Mouse (Mus musculus): ENCODE results near the gene Lpcat3. TPM values are rescaled to one million over a fixed set of nuclear protein-coding genes. Genes with fewer than 3 reads are reported as not detected.

Lpcat3 gene
- total RNA-seq, 4 experiments from 2014 or later: 24.1 to 38.4 (median 31.4) TPM

- no peak for DNase-seq (ENCODE audit: low spot score in 2 of 2)
These were observed 41.0 kb downstream of the Lpcat3 start for GRCm38 (mm10) chr6:124703789-124704188.

DNA sequence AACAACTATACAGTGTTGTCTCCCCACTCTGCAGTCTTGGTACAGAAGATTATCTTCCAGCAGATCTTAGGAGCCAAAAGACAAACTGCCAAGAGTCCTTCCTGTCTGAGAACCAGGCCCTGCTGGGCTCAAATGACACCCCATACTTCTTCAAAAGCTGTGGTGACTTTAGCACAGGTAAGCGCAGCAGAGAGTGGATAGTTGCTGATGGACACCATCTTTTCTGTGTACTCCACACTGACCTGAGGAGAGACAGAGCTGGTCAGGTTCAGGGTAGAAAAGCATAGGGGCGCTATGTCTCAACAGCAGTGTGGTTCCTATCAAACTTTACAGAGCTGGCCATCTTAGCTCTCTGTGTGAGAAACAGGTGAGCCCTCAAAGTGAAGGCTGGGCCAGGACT lies 41.6 kb downstream of the Lpcat3 start:
- no peak for DNase-seq (ENCODE audit: low spot score in 2 of 2)

GRCm38 (mm10) chr6:124706061-124706627 lies 43.3 kb downstream of the Lpcat3 start:
- DNase-seq (ENCODE audit: low spot score in 2 of 2): no peak

DNA sequence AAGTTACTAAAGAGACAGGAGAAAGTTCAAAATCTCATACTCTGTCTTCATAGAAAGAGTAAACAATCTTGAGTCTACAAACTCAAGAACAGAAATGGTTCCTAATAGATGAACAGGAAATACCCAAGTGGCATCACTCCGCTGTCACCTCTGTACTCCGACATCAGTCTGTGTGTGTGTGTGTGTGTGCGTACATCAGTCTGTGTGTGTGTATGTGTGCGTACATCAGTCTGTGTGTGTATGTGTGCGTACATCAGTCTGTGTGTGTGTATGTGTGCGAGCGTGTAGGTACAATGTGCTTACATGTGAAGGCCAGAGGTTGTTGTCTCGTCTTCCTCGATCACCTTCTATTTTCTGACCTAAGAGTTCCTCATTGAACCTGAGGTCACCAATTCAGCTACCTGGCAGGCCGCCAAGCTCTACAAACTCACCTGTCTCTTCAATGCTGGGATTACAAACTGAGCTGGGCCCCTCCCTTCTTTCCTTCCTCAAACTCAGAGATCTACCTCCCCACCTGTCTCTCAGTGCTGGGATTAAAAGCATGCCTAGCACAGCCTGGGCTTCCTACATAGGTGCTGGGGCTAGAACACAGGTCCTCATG lies 45.6 kb downstream of the Lpcat3 start:
- no peak for DNase-seq (ENCODE audit: low spot score in 2 of 2)

- DNase-seq (ENCODE audit: low spot score in 2 of 2): peak; percentile 96
These were observed 49.3 kb downstream of the Lpcat3 start, which contains the start of the genes Emg1 and Phb2 for GRCm38 (mm10) chr6:124711824-124712782. Gene Emg1, minus strand, starts transcription at chr6:124712178. Gene Phb2, plus strand, starts transcription at chr6:124712336.

DNA sequence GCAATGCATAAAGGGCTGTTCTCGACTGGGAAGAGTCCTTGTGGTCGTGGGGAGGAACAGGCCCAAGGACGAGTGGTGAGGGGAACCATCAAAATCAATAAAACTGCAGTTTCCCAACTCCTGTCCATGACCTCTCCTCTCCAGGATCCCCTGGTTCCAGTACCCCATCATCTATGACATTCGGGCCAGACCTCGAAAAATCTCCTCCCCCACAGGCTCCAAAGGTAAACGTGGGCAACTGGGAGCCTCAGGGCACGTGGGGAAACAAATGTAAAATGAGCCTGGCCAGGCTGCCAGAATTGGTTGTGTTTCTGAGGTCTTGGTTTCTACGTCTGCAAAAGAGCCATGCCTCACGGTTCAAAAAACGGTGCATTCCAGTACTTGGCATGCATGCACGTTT lies 50.1 kb downstream of the Lpcat3 start:
- no peak for DNase-seq (ENCODE audit: low spot score in 2 of 2)

DNA sequence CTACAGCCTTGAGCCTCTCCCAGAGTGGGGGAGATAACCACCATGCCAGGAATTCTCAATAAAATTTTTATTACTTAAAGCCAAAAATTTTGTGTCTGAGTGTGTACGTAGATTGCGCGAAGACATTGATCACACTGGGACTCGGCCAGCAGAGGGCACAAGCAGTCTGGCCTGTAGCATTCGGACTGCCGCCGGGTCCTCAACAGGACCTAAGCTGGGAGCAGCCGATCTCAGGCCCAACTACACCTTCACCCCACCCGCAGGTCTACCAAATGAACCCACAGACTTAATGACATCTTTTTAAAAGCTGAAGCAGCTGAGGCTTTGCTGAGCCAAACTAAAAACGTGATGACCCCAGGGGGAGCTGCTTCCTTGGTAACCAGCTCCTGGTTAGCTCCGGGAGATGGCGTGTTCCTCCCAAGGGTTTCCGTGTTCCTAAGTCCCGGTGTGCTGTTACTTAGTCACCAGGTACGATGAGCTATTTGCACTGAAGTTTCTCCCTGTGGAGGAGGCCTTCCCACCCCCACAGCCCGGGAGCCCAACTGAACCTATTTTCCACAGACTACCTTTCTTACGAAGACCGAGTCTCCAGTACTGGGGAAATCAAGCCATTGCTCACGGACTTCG lies 54.1 kb downstream of the Lpcat3 start:
- no peak for DNase-seq (ENCODE audit: low spot score in 2 of 2)

DNA sequence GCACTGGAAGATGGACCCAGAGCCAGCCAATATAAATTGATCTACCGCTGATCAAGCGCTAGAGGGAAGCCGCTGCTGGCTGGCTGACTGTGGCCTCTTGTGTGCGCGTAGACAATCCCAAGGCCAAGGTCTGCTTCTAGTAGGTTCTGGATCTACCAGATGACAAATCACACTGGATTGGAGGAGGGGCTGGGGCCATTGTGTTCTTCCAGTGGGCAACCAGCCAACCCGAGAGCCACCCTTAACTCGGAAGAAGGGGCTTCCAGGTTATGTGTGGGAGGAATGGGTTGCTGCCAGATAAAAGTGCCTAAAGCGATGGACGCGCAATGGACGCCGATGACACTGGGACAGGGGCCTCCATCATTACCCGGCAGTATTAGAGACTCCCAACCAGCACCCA lies 55.1 kb downstream of the Lpcat3 start:
- DNase-seq (ENCODE audit: low spot score in 2 of 2): no peak

GRCm38 (mm10) chr6:124718703-124719102 lies 55.9 kb downstream of the Lpcat3 start:
- no peak for DNase-seq (ENCODE audit: low spot score in 2 of 2)

DNA sequence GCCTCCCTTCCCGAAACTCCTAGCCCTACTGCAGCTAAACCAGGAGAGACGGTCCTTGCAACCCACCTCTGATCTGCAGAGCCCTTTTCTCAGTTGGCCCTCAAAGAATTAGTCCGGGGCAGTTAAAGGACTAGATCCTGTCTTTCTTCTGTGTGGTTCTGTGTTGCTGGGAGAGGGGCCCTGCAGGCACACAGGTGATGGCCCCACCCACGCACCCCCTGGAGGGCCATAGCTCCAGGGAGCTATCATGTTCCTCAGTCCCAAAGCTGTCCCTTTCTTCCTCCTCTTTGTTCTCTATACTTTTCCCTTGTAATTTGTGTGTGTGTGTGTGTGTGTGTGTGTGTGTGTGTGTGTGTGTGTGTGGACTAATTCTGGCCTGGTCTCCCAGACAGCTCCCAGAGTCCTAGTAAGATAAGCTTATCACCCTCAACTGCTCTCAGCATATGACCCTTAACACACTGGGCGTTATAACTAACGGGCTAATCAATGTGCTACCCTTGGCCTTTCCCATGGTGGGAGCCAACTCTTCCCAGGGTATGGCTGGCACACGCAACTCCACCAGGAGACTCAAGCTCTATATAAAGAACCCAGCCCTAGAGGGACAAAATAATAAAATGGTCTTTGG lies 56.6 kb downstream of the Lpcat3 start:
- DNase-seq (ENCODE audit: low spot score in 2 of 2): no peak

DNA sequence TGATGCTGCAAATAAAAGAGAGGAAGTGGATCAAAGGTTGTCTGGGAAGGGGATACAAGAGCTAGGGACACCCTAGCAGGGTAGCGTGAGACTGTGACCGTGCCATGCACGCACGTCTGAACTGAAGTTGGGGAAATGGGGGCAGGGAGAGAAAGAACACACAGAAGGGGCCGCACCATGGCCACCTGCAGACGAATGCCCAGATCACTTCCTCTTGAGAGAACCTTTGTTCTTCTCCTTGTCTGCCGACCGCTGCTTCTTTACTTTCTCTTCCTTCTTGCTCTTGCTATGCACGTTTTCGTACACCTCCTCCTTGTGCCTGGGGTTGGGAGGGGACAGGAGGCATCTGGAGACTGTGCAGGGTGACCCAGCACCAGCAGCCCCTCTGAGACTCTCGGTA lies 58.1 kb downstream of the Lpcat3 start:
- DNase-seq (ENCODE audit: low spot score in 2 of 2): no peak

- no peak for DNase-seq (ENCODE audit: low spot score in 2 of 2)
These were observed 60.1 kb downstream of the Lpcat3 start for GRCm38 (mm10) chr6:124722876-124723473.

DNA sequence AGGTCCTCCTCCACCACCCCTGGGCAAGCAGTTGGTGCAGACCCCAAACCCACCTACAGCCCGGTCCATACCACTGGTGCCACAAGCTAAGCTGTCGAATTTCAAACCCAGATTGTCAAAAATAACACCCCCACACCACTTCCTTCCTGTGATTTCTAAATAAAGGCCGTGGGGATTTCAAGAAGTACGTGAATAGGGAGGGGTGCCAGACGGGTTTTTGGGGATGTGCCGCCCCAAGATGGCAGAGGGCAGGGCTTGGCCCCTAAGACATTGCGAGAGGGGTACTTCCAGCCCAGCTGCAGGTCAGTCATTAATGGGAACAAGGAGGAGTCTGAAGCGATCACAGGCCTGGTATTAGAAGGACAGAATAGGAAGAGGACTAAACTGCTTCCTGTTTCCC lies 60.7 kb downstream of the Lpcat3 start:
- DNase-seq (ENCODE audit: low spot score in 2 of 2): no peak

GRCm38 (mm10) chr6:124724472-124724871 lies 61.6 kb downstream of the Lpcat3 start:
- no peak for DNase-seq (ENCODE audit: low spot score in 2 of 2)

GRCm38 (mm10) chr6:124728621-124729020 lies 65.8 kb downstream of the Lpcat3 start:
- DNase-seq (ENCODE audit: low spot score in 2 of 2): no peak

DNA sequence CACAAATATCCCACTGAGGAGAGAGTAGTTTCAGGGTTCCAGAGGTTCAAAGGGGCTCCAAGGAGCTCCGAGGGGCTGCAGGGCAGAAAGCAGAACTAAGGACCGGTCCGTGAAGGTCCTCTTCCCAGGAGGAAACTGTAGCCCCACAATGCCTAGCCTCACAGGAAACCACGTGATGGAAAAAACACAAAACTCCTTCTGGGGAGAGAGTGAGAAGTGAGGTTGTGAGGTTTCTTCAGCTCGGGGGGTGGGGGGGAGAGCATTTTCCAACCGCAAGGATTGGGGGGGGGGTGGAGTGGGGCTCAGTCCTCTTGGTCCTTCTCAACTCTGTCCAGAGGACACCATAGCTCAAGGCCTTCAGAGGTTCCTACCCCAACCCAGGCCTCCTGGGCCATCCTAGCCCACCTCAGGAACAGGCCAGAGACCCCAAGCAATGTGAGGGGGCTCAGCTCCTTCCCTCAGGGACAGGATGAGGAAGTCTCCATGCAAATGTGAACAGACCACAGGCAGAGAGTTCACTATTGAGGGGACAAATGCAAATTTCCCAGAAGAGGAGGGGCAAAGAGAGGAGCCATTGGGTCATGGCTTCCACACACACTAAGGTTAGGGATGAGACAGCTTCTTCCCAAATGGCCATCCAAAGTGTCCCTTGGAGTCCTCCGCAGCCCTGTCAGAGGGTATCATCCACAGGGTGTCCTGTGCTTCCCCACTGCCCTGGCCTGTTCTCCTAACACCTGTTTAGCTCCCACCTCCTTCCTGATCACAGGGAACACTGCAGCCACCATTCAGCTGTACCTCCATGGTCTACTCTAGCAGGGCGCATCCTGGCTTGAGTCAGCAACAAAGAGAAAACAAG lies 67.3 kb downstream of the Lpcat3 start:
- no peak for DNase-seq (ENCODE audit: low spot score in 2 of 2)

DNA sequence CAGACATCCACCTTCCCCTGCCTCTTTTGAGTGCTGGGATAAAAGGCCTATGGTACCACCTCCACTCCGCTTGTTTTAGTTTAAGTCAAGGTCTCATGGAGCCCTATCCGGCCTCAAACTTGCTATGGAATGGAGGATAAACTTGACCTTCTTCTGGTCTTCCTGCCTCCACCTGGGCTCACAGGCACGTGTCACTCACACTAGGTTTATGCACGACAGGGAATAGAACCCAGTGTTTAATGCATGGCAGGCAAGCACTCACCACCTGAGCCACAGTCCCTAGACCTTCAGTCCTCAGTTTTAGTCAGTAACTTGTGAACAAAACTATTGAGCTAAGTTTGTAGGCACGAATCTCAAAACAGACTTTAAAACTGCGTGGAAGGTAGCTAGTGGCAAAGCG lies 68.2 kb downstream of the Lpcat3 start:
- DNase-seq (ENCODE audit: low spot score in 2 of 2): no peak

- DNase-seq (ENCODE audit: low spot score in 2 of 2): no peak
These were observed 69.9 kb downstream of the Lpcat3 start for GRCm38 (mm10) chr6:124732476-124733370.

DNA sequence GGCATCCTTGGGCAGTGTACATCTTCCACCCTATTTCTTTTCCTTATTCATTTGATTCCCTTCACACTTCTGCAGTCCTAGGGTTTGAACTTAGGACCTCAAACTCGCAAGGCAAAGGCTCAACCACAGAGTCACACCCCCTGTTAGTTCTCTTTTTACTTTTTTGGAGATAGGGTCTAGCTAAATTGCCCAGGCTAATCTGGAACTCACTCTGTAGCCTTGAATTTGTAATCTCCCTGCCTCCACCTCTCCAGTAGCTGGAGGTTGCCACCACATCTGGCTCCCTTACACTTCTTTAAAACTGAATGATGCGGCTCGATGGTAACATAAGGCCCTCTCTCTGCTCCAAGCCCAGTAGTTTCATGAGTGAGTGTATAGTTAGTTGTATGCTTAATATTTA lies 71.6 kb downstream of the Lpcat3 start:
- DNase-seq (ENCODE audit: low spot score in 2 of 2): no peak
